Mouse (Mus musculus) kidney, embryonic 16.5 days (tissue): ENCODE data around the gene Rgs14. TPM values are rescaled to one million over a fixed set of nuclear protein-coding genes. Genes with fewer than 3 reads are reported as not detected.

Source experiments
- ATAC-seq: fragments of 200-750 bp; cut with Nextera tagmentation; 2 replicates; pipeline ENCODE4 v1.8.0; 2017; ENCODE audit warnings: moderate TSS enrichment; ENCODE audit not compliant: low FRiP score, low TSS enrichment
- H3K27ac ChIP-seq: fragments of 300-500 bp; sonication (generic); 2 replicates; pipeline ENCODE4 v1.5.1; 2014; ENCODE audit warnings: low read length
- H3K27me3 ChIP-seq: fragments of 300-500 bp; sonication (generic); 2 replicates; pipeline ENCODE4 v1.6.1; 2014; ENCODE audit warnings: low read length, control low read depth, mixed read lengths; ENCODE audit not compliant: insufficient read depth
- H3K36me3 ChIP-seq: fragments of 300-500 bp; sonication (generic); 2 replicates; pipeline ENCODE4 v1.6.1; 2014; ENCODE audit warnings: low read length, control low read depth, mixed read lengths; ENCODE audit not compliant: insufficient read depth
- H3K4me1 ChIP-seq: fragments of 300-500 bp; sonication (generic); 2 replicates; pipeline ENCODE4 v1.6.1; 2014; ENCODE audit warnings: low read length, control low read depth, mixed read lengths; ENCODE audit not compliant: insufficient read depth
- H3K4me2 ChIP-seq: fragments of 300-500 bp; sonication (generic); replicated peaks from 2 replicates; pipeline ENCODE4 v1.6.1; 2014; ENCODE audit warnings: low read depth, low read length
- H3K4me3 ChIP-seq: fragments of 300-500 bp; sonication (generic); 2 replicates; pipeline ENCODE4 v1.5.1; 2014; ENCODE audit warnings: mild to moderate bottlenecking, low read length
- H3K9ac ChIP-seq: fragments of 300-500 bp; sonication (generic); replicated peaks from 2 replicates; pipeline ENCODE4 v1.6.1; 2014; ENCODE audit warnings: low read length
- H3K9me3 ChIP-seq: fragments of 300-500 bp; sonication (generic); 2 replicates; pipeline ENCODE4 v1.6.1; 2016; ENCODE audit warnings: low read length, control low read depth
- WGBS: fragments of 180-500 bp; shearing (Covaris S2); extraction: QIAGEN DNeasy Blood & Tissue Kit; methylation state at CpG from one replicate; pipeline ENCODE4 v1.1.7; 2014; 5-methylcytosine and 5-hydroxymethylcytosine counted together
- polyA plus RNA-seq: library from polyadenylated mRNA; unstranded; fragments of >200 nt; fragmentation: Nextera tagmentation; extraction: Ambion mirVana; gene quantifications from 2 replicates; pipeline ENCODE4 v1.2.1, GENCODE M21; 2015

Gene Rgs14
- polyA plus RNA-seq, 1 experiment from 2014 or later = 1.3 TPM

GRCm38 (mm10) chr13:55429226-55429888 is 59.8 kb downstream of the Rgs14 start:
- Histone ChIP-seq H3K9ac (no peak overlapping the region), H3K4me2 (no peak overlapping the region), H3K4me3 (no peak overlapping the region), H3K4me1 (no peaks in the 10 kb centered on the region), H3K27me3 (no peaks in the 10 kb centered on the region), H3K36me3 (no peaks in the 10 kb centered on the region), H3K27ac (no peak overlapping the region), H3K9me3 (no peaks in the 10 kb centered on the region)
- WGBS = 62% methylated on average over 12 of the region's 12 CpGs
- ATAC-seq = no peak

- Histone ChIP-seq H3K4me3 (no peak overlapping the region), H3K27me3 (no peaks in the 10 kb centered on the region), H3K4me2 (no peak overlapping the region), H3K27ac (no peak overlapping the region), H3K36me3 (no peaks in the 10 kb centered on the region), H3K4me1 (no peaks in the 10 kb centered on the region), H3K9me3 (no peaks in the 10 kb centered on the region), H3K9ac (no peak overlapping the region)
- WGBS = 83% methylated on average over 2 of the region's 2 CpGs
- no peak for ATAC-seq
These were observed 61.0 kb downstream of the Rgs14 start for GRCm38 (mm10) chr13:55430566-55430965.

DNA sequence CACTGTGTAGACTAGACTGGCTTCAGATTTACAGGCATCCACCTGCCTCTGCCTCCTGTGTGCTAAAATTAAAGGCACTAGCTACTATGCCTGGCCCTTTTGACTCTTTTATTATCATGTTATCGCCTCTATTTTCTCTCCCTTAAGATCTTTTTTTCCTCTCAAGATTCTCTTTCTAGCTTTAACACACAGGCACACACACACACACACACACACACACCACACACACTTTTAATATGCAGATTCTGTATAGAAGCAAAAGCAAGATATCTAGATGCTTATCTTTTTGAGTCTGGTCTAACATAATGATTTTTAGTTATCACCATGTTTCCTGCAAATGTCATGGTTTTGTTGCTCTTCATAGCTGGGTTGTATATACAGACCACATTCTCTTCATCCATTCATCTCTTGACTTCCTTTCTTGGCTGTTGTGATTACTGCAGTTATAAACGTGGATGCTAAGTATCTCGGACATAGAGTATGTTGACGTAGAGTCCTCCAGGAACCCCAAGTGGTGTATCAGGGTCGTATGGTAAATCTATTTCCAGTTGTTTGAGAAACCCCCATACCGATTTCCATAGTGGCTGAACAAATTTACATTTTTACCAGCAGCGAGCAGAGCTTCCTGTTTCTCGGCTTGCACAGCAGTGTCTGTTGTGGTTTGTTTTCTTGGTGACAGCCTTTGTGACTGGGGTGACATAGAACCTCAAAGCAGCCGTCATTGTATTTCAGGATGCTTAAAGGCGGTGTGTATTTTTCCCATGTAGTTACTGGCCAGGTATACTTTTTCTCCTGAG is 62.6 kb downstream of the Rgs14 start:
- Histone ChIP-seq H3K27me3 (no peaks in the 10 kb centered on the region), H3K36me3 (no peaks in the 10 kb centered on the region), H3K27ac (no peak overlapping the region), H3K4me1 (no peaks in the 10 kb centered on the region), H3K4me3 (no peak overlapping the region), H3K9me3 (no peaks in the 10 kb centered on the region), H3K9ac (no peak overlapping the region), H3K4me2 (no peak overlapping the region)
- ATAC-seq = no peak
- WGBS = 77% methylated on average over 10 of the region's 10 CpGs

Other genes with a start within 250 kb of the Rgs14 start
- gene Gm17617, start 236.2 kb upstream of the Rgs14 start, polyA plus RNA-seq = not detected in 2 replicates
- gene Fgfr4, start 217.1 kb upstream of the Rgs14 start, polyA plus RNA-seq = 21.8 and 23.0 TPM in 2 replicates
- 49.6 and 58.6 TPM in 2 replicates for gene Nsd1, start 159.9 kb upstream of the Rgs14 start, polyA plus RNA-seq
- 511 and 518 TPM in 2 replicates for gene Prelid1, start 49.2 kb upstream of the Rgs14 start, polyA plus RNA-seq
- 91.5 and 95.5 TPM in 2 replicates for gene Rab24, start 47.8 kb upstream of the Rgs14 start, polyA plus RNA-seq
- 33.5 and 37.6 TPM in 2 replicates for gene Mxd3, start 39.9 kb upstream of the Rgs14 start, polyA plus RNA-seq
- gene Lman2, start 6.9 kb upstream of the Rgs14 start, polyA plus RNA-seq = 127 and 131 TPM in 2 replicates
- 366 and 385 TPM in 2 replicates for gene Slc34a1, start 28.5 kb downstream of the Rgs14 start, polyA plus RNA-seq
- gene Pfn3, start 45.5 kb downstream of the Rgs14 start, polyA plus RNA-seq = 0.46 TPM in 1 of 2 replicates, not detected in the other
- 0.28 and 0.79 TPM in 2 replicates for gene F12, start 57.1 kb downstream of the Rgs14 start, polyA plus RNA-seq
- gene Grk6, start 75.3 kb downstream of the Rgs14 start, polyA plus RNA-seq = 17.4 and 25.6 TPM in 2 replicates
- gene Prr7, start 94.5 kb downstream of the Rgs14 start, polyA plus RNA-seq = 0.37 and 0.59 TPM in 2 replicates
- 177 and 194 TPM in 2 replicates for gene Dbn1, start 118.4 kb downstream of the Rgs14 start, polyA plus RNA-seq
- gene Pdlim7, start 143.9 kb downstream of the Rgs14 start, polyA plus RNA-seq = 162 and 169 TPM in 2 replicates
- 2.5 TPM in 2 replicates for gene Dok3, start 159.6 kb downstream of the Rgs14 start, polyA plus RNA-seq
- gene Ddx41, start 166.9 kb downstream of the Rgs14 start, polyA plus RNA-seq = 89.1 and 91.6 TPM in 2 replicates
- 40.2 and 41.2 TPM in 2 replicates for gene Fam193b, start 201.4 kb downstream of the Rgs14 start, polyA plus RNA-seq
- 175 and 177 TPM in 2 replicates for gene Tmed9, start 204.0 kb downstream of the Rgs14 start, polyA plus RNA-seq
- 20.0 and 26.3 TPM in 2 replicates for gene B4galt7, start 230.2 kb downstream of the Rgs14 start, polyA plus RNA-seq